Mouse (Mus musculus): Measurements from ENCODE around the gene Defa37.
"Not testable (repeated sequence)": the region's sequence is repeated elsewhere in the genome, so short reads cannot be mapped to it uniquely, and the experiment has no call there.

The Defa37 gene

DNA sequence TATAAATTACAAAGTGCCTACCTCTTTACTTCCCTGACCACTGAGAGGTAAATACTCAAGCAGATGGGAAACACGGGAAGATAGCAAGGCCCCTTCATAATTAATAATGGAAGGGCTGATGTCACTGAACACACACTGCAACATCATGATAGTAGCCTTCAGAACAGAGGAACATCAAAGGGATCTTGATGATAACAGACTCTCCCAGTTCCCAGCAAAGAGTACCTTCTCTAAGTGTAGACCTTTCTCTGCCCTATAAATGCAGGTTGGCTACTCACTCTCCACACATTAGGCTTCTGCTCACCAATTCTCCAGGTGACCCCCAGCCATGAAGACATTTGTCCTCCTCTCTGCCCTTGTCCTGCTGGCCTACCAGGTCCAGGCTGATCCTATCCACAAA lies at the start of gene Defa37:
Gene Defa37, plus strand, starts transcription at position 301 of the 400 bp plus-strand sequence.
- not testable (repeated sequence) for DNase-seq (ENCODE audit: low read depth, low spot score)

DNA sequence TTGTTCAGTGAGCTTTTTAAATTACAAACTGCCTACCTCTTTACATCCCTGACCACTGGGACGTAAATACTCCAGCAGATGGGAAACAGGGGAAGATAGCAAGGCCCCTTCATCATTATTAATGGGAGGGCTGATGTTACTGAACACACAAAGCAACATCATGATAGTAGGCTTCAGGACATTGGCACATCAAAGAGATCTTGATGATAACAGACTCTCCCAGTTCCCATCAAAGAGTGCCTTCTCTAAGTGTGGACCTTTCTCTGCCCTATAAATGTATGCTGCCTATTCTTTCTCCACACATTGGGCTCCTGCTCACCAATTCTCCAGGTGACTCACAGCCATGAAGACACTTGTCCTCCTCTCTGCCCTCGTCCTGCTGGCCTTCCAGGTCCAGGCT lies 36.5 kb upstream of the Defa37 start, which contains the start of gene Defa32:
Gene Defa32, plus strand, starts transcription at position 301 of the 400 bp plus-strand sequence.
- DNase-seq (ENCODE audit: low read depth, low spot score) = not testable (repeated sequence)

DNA sequence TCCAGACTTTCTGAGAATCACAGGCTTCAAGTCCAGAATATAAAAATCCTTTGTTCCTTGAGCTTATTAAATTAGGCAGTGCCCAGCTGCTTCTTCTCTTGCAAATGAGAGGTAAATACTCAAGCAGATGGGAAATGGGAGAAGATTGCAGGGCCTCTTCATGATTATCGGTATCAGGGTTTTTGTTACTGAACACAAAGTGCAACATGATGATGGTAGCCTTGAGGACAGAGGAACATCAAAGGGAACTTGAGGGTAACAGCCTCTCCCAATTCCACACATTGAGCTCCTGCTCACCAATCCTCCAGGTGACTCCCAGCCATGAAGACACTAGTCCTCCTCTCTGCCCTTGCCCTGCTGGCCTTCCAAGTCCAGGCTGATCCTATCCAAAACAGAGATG lies 17.5 kb downstream of the Defa37 start, which contains the start of gene Defa28:
Gene Defa28, plus strand, starts transcription at position 301 of the 400 bp plus-strand sequence.
- not testable (repeated sequence) for DNase-seq (ENCODE audit: low read depth, low spot score)

GRCm38 (mm10) chr8:21594408-21594807 lies 29.2 kb downstream of the Defa37 start, which contains the start of gene Gm7861:
Gene Gm7861, minus strand, starts transcription at chr8:21594508.
- DNase-seq (ENCODE audit: low read depth, low spot score) = not testable (repeated sequence)
